In the genomic region with DNA sequence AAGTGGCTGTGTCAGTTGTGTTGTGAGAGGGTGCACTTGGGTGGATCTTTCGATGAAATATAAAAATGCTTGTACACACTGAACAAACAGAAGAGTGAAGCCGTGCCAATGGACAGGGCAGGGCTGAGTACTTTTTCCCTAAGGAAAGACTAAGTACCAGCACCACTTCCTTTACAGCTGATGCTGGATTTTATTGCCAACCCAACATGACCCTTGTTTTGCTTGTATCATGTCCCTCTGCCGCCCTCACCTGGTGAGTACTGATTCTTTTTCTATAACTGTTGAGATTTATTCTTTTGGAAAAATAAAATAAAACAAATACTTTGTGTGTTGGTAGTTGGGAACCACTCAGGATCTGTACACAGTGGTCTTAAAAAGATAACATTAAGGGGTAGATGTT, we compare ENCODE assay signal across 7 mouse cellular contexts.
DNase-seq lines count a peak whose midpoint lies in the region; ATAC-seq lines count a peak whose summit lies in the region.

No protein-coding gene starts in this region.

- no peak for ATAC-seq in CD4-positive, CD25-positive, alpha-beta regulatory T cell, adult 4 months

- intact Hi-C loops in left cerebral cortex, postnatal 10 days (cut with DNase I), result no loop called here

- peak; percentile 3 for DNase-seq in kidney, postnatal 14 days
- DNase-seq in kidney, adult 8-10 months, result no peak
- DNase-seq in Muller cell, postnatal 12 days (ENCODE audit: inconsistent ontology term), result peak; percentile 17
- peak; percentile 50 for DNase-seq in embryo, embryonic 10.5 days (ENCODE audit: low spot score)
- DNase-seq in left cerebral cortex, postnatal 10 days (ENCODE audit: extremely low spot score in 1 of 2, low spot score in 2 of 2), result peak; percentile 1 to 16
- DNase-seq in T-cell, adult 2 months (ENCODE audit: low spot score), result no peak

Comparison
In these comparisons a context has a peak if more than half of its experiments do, and no peak if none do; other contexts are left out.
1. DNase-seq: peak in kidney, postnatal 14 days (single experiment), Muller cell, postnatal 12 days (single experiment), embryo, embryonic 10.5 days (single experiment) and left cerebral cortex, postnatal 10 days (2 of 2); none in kidney, adult 8-10 months (0 of 2) and T-cell, adult 2 months (single experiment).